Mouse (Mus musculus) liver, postnatal 0 days (tissue): Measurements from ENCODE around the gene Irf2bp1. TPM values are rescaled to one million over a fixed set of nuclear protein-coding genes. Genes with fewer than 3 reads are reported as not detected.

ENCODE experiments used
- ATAC-seq: fragments of 200-750 bp; cut with Nextera tagmentation; 2 replicates; pipeline ENCODE4 v1.8.0; 2017; ENCODE audit warnings: mild to moderate bottlenecking, moderate library complexity
- DNase-seq: peaks from one replicate; pipeline ENCODE4 v3.0.0-alpha.2; 2016
- H3K27ac ChIP-seq: fragments of 300-500 bp; sonication (generic); 2 replicates; pipeline ENCODE4 v1.5.1; 2014; ENCODE audit warnings: antibody characterized with exemption, moderate library complexity, mild to moderate bottlenecking, low read depth
- H3K27me3 ChIP-seq: fragments of 300-500 bp; sonication (generic); 2 replicates; pipeline ENCODE4 v1.6.1; 2014; ENCODE audit warnings: low read length, control low read depth, mixed read lengths; ENCODE audit not compliant: insufficient read depth
- H3K36me3 ChIP-seq: fragments of 300-500 bp; sonication (generic); replicated peaks from 2 replicates; pipeline ENCODE4 v1.6.1; 2014; ENCODE audit warnings: mild to moderate bottlenecking, control low read depth, low read length, moderate library complexity, mixed read lengths; ENCODE audit not compliant: insufficient read depth
- H3K4me1 ChIP-seq: fragments of 300-500 bp; sonication (generic); 2 replicates; pipeline ENCODE4 v1.6.1; 2014; ENCODE audit warnings: antibody characterized with exemption, mild to moderate bottlenecking, control low read depth; ENCODE audit not compliant: insufficient read depth
- H3K4me2 ChIP-seq: fragments of 300-500 bp; sonication (generic); 2 replicates; pipeline ENCODE4 v1.6.1; 2014; ENCODE audit warnings: low read depth, mild to moderate bottlenecking, low read length, moderate library complexity, mixed read lengths
- H3K4me3 ChIP-seq: fragments of 300-500 bp; sonication (generic); 2 replicates; pipeline ENCODE4 v1.5.1; 2014; ENCODE audit warnings: low read depth, low read length
- H3K9ac ChIP-seq: fragments of 300-500 bp; sonication (generic); replicated peaks from 2 replicates; pipeline ENCODE4 v1.6.1; 2014; ENCODE audit warnings: mild to moderate bottlenecking, moderate library complexity
- H3K9me3 ChIP-seq: fragments of 300-500 bp; sonication (generic); 2 replicates; pipeline ENCODE4 v1.6.1; 2016; ENCODE audit warnings: mild to moderate bottlenecking, control low read depth, low read length, mixed read lengths
- CTCF ChIP-seq: sonication (generic); IDR thresholded peaks from 2 replicates; pipeline ENCODE4 v1.5.1; 2016; ENCODE audit warnings: antibody characterized with exemption, low read depth
- EP300 ChIP-seq: IDR thresholded peaks from 2 replicates; pipeline ENCODE4 v1.6.1; 2016; ENCODE audit warnings: antibody characterized with exemption, low read depth, mild to moderate bottlenecking
- WGBS: fragments of 180-500 bp; shearing (Covaris S2); extraction: QIAGEN DNeasy Blood & Tissue Kit; methylation state at CpG from one replicate; pipeline ENCODE4 v1.1.7; 2014; ENCODE audit not compliant: insufficient replicate concordance; 5-methylcytosine and 5-hydroxymethylcytosine counted together
- polyA plus RNA-seq: library from polyadenylated mRNA; unstranded; fragments of >200 nt; fragmentation: Nextera tagmentation; extraction: Ambion mirVana; gene quantifications from 2 replicates; pipeline ENCODE4 v1.2.1, GENCODE M21; 2015

Irf2bp1 gene
- polyA plus RNA-seq, 1 experiment from 2014 or later: 6.3 TPM

GRCm38 (mm10) chr7:19054777-19055076 lies 50.9 kb downstream of the Irf2bp1 start:
- no peaks in the 10 kb centered on the region for H3K4me1 ChIP-seq
- DNase-seq (no peak), ATAC-seq (no peak)
- 84% methylated on average over 9 of the region's 9 CpGs for WGBS
- no peak overlapping the region for H3K4me3 ChIP-seq
- TF ChIP-seq CTCF (no peak), EP300 (no peak)
- H3K9me3 ChIP-seq: no peaks in the 10 kb centered on the region
- no peak overlapping the region for H3K27ac ChIP-seq
- H3K27me3 ChIP-seq: no peaks in the 10 kb centered on the region
- peaks cover 19% of the 10 kb centered on the region for H3K36me3 ChIP-seq
- H3K4me2 ChIP-seq: no peak overlapping the region
- no peak overlapping the region for H3K9ac ChIP-seq

- TF ChIP-seq CTCF (no peak), EP300 (no peak)
- DNase-seq (no peak), ATAC-seq (no peak)
- no peak overlapping the region for H3K9ac ChIP-seq
- H3K4me1 ChIP-seq: no peaks in the 10 kb centered on the region
- no peaks in the 10 kb centered on the region for H3K9me3 ChIP-seq
- peaks cover 15% of the 10 kb centered on the region for H3K36me3 ChIP-seq
- 82% methylated on average over 8 of the region's 8 CpGs for WGBS
- no peak overlapping the region for H3K27ac ChIP-seq
- H3K27me3 ChIP-seq: no peaks in the 10 kb centered on the region
- no peak overlapping the region for H3K4me2 ChIP-seq
- no peak overlapping the region for H3K4me3 ChIP-seq
Measured at GRCm38 (mm10) chr7:19055108-19055507, 51.3 kb downstream of the Irf2bp1 start.

Other genes with a start within 250 kb of the Irf2bp1 start
- not detected in 2 replicates for gene Psg19, start 205.5 kb upstream of the Irf2bp1 start, polyA plus RNA-seq
- gene Psg17, start 182.4 kb upstream of the Irf2bp1 start, polyA plus RNA-seq: not detected in 2 replicates
- 0.17 and 0.36 TPM in 2 replicates for gene Mill2, start 164.1 kb upstream of the Irf2bp1 start, polyA plus RNA-seq
- gene Pglyrp1, start 132.7 kb upstream of the Irf2bp1 start, polyA plus RNA-seq: 118 and 119 TPM in 2 replicates
- 5.6 and 7.5 TPM in 2 replicates for gene Ccdc61, start 93.6 kb upstream of the Irf2bp1 start, polyA plus RNA-seq
- 0.08 and 0.12 TPM in 2 replicates for gene Nova2, start 78.2 kb upstream of the Irf2bp1 start, polyA plus RNA-seq
- not detected in 2 replicates for gene Nanos2, start 16.6 kb upstream of the Irf2bp1 start, polyA plus RNA-seq
- gene Mypop, start 12.8 kb upstream of the Irf2bp1 start, polyA plus RNA-seq: 0.39 and 0.55 TPM in 2 replicates
- gene Foxa3, start 19.5 kb downstream of the Irf2bp1 start, polyA plus RNA-seq: 61.0 and 84.0 TPM in 2 replicates
- gene Sympk, start 20.3 kb downstream of the Irf2bp1 start, polyA plus RNA-seq: 6.9 and 7.1 TPM in 2 replicates
- not detected in 2 replicates for gene Rsph6a, start 50.6 kb downstream of the Irf2bp1 start, polyA plus RNA-seq
- 3.2 and 4.6 TPM in 2 replicates for gene Dmwd, start 72.2 kb downstream of the Irf2bp1 start, polyA plus RNA-seq
- gene Dmpk, start 79.8 kb downstream of the Irf2bp1 start, polyA plus RNA-seq: 14.2 and 17.6 TPM in 2 replicates
- 0.78 and 0.82 TPM in 2 replicates for gene Six5, start 90.5 kb downstream of the Irf2bp1 start, polyA plus RNA-seq
- gene Gm4969, start 114.3 kb downstream of the Irf2bp1 start, polyA plus RNA-seq: 0.17 TPM in 1 of 2 replicates, not detected in the other
- gene Fbxo46, start 115.8 kb downstream of the Irf2bp1 start, polyA plus RNA-seq: 3.2 and 3.6 TPM in 2 replicates
- 5.2 and 5.8 TPM in 2 replicates for gene Qpctl, start 145.2 kb downstream of the Irf2bp1 start, polyA plus RNA-seq
- 38.9 and 41.0 TPM in 2 replicates for gene Snrpd2, start 145.7 kb downstream of the Irf2bp1 start, polyA plus RNA-seq
- gene Gipr, start 162.1 kb downstream of the Irf2bp1 start, polyA plus RNA-seq: 0.04 TPM in 1 of 2 replicates, not detected in the other
- gene Eml2, start 172.4 kb downstream of the Irf2bp1 start, polyA plus RNA-seq: 3.3 and 3.4 TPM in 2 replicates
- gene Gpr4, start 208.5 kb downstream of the Irf2bp1 start, polyA plus RNA-seq: 0.74 and 0.83 TPM in 2 replicates
- 8.7 and 9.7 TPM in 2 replicates for gene Opa3, start 224.3 kb downstream of the Irf2bp1 start, polyA plus RNA-seq